Mouse (Mus musculus) megakaryocyte-erythroid progenitor cell, adult 5-6 weeks (primary cell): ENCODE results near the gene Gm17304. TPM values are rescaled to one million over a fixed set of nuclear protein-coding genes. Genes with fewer than 3 reads are reported as not detected.

ENCODE experiments used
- ATAC-seq: replicated peaks from 2 replicates; pipeline ENCODE4 v1.8.0; 2016; ENCODE audit warnings: mild to moderate bottlenecking, inconsistent platforms; ENCODE audit not compliant: severe bottlenecking, poor library complexity, low FRiP score, low TSS enrichment
- total RNA-seq, 2 experiments: library from RNA; stranded (forward) in 1 of 2; stranded (reverse) in 1 of 2; fragments of 200-1000, 215-1000 nt in 1 of 2; fragments of >200 nt in 1 of 2; fragmentation: Nextera tagmentation in 1 of 2; gene quantifications; 2 replicates each; pipeline ENCODE4 v1.2.3; 2014 to 2017

Gm17304 gene
- total RNA-seq, 2 experiments from 2014 or later, result not detected

DNA sequence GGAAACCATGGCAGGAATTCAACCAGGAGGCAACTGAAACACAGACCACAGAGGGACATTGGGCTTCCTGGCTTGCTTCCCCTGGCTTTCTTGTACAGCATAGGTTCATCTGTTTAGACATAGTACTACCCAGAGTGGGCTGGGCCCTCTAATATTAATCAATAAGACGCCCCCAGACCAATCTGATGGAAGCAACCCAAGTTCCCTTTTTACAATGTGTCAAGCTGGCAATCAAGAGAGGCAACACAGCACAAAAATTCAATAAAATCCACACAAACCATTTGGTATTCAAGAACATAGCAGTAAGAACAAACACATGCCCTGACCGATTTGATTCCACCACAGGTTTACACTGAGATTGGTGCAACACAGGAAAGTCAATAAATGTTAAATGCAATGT is 6.1 kb downstream of the Gm17304 start:
- ATAC-seq, result no peak

DNA sequence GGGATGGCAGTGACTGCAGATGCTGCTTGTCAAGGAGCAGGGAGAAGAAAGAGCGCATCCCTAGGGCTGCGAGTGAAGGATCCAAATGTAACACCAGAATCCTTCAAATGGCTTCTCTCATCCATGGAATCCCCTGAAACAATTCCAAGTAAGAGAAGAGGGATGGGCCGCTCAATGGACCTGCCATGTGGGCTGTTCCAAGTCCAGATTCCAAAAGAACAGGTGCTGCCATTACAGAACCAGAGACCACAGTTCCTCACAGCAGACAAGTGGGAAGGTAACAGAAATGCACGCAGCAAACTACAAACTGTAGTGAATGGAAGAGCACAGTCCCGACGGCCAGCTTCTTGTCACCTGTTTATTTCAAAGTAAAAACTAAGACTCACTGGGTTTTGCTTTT is 11.5 kb downstream of the Gm17304 start:
- no peak for ATAC-seq

DNA sequence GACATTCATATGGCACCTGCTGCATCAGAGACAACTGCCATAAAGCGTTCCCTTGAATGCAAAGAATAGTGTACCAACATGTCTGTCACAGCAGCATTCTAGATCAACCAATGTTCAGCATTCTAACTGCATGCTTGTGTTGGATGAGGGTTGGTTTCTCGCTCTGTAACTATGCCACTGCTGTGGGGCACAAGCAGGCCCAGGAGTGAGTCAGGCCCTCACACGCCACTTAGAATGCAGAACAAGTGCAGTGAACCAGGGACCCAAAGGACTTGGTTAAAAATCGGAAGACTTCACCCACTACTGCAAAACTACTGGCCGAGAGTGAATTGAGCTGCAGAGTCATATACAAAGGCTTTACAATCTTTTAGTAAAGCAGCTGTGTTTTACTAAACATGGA is 13.3 kb downstream of the Gm17304 start:
- ATAC-seq, result no peak

DNA sequence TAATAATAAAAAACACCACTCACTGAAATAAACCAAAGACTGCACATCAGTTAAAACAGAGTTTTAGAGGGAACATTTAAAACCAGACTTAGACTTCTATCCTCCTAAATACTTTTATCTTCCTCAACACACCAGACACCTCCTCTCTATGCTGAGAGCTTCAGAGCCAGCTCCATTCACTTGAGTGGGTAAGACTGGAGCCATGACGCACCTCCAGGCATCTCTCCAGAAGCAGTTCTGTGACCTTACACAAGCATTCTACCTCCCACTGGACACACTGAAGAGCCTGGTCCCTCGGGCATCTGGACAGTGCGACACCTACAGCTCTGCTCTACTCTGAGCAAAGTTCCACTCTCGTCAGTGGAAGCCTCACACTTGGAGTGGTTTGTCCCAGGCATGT is 14.4 kb downstream of the Gm17304 start:
- no peak for ATAC-seq

DNA sequence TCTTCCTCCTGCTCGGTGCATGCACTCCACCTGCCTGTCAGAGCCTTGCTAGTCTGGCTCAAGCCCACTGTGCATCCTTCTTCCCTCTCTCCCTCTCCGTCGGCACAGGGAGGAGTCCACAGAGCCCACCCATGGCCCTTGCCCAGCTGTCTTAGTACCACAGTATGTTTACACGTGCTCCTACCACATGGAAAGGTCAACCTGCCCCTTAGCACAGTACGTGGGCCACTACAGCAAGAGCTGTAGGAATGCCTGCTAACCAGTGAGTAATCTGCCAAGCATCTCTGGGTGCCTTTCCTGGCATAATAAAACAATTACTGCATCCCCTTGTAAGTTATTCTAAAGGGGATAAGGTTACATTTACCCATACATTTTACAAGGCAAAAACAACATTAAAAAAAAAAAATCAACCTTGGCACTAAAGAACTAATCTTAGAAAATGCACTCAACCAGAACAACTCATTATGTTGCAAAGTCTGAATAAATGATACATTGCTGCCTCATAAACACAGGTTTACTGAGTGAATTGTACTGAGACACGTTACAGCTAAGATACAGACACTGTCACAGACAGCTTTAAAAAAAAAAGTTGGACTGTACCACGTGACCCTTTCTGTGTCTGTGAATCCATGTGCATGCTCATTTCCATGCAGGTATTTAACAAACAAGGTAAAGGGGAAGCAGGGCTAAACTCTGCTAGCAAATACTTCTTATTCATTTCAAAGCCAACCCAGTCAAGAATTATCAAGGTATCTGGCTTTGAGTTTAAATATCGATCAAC is 19.7 kb downstream of the Gm17304 start:
- ATAC-seq, result no peak

DNA sequence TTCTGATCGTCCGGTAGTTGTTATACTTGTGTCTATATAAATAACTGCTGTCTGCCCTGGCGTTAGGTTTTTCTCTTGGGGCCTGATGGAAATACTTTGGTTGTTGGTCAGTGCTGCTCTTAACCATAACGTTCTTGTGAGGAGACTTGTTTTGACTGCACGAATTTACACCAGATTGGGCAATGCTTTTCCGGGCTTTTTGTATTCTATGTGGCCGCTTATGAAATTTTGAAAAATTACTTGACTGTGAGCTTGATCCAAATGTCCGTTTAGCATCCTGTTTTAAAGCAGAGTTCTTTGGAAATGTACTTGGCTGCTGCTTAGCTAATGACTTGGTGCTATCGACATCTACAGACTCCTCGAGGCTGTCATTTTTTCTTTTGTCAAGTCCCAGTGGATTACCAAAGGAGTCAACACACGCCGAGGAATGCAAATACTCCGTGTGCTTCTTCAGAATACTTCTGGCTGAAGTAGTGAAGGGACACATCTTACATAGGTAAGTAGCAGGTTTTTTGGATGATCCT is 27.6 kb downstream of the Gm17304 start:
- no peak for ATAC-seq

DNA sequence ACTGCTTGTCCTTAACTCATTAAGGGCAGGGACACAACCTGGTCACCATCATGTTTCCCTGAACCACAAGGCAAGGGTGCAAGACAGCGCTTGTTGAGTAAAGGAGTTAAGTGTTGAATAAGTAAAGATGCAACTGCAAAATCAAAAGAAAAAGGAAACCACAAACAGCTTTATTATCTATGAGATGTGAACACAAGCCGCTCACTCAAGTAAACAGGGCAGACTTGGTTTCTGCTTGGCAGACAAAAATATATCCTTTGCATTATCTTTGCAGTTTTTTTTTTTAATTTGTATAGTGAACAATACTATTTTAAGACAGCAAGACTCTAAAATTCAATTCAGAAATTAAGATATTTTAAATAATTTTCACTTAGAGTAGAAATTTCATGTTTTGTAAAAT is 30.7 kb downstream of the Gm17304 start:
- ATAC-seq, result no peak

DNA sequence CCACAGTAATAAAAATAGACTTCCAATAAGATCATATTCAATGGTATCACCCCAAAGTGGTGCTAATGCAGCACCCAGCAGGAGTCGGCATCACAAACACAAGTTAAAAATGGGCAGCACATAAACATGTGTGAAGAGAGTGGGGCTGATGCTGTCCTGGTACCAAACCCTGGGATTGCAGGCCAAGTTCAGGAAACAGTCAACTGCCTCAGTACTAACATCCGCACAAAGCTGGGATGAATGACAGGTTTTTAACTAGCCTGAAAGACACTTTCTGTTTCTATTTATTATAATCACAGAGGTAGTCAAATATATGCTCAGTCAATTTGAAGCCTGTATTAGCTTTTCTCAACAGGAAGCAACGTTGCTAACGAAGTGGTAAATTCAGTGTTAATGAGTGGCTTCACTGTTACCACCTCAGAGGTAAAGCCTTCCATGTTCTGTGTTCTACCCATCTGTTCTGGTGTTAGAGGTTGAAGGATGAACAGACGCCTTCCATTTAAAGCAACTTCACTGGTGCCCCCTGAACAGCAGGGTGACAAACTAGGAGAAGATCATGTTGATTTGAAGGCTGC is 31.4 kb downstream of the Gm17304 start:
- no peak for ATAC-seq

DNA sequence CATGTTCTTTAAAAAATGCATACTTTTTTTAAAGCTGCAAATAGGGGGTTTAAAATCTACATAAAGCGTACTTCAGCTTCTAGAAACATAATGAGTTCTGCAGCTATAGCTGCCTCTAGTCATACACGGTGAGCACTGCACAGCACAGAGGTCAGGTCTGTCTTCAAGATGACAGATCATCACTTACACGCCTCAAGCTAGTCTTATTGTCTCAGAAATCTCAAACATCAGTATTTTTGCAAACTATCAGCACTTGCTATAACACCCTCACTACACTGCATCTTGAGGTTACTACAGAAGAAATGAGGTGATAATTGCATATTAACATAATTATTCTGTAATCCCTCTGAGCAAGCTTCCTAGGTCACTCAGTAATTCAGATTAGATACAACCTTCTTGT is 33.0 kb downstream of the Gm17304 start:
- ATAC-seq, result no peak

DNA sequence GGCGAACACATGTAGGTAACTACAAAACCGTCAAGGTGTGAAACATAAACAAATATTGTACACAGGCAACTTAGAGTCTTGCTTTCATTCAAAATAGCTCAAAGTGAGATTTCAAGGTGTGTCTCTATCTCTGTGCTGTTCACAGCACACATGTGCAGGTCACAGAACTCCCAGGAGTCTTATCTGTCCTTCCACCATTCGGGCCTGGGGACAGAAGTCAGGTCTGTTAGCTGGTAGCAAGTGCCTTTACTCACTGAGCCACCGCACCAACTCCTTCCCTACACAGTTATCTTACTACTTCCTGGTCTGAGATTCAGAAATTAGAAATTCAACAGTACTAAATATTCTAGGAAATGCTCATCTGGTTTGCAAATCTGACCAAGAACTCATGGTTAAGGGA is 34.5 kb downstream of the Gm17304 start:
- ATAC-seq, result peak; percentile 56

DNA sequence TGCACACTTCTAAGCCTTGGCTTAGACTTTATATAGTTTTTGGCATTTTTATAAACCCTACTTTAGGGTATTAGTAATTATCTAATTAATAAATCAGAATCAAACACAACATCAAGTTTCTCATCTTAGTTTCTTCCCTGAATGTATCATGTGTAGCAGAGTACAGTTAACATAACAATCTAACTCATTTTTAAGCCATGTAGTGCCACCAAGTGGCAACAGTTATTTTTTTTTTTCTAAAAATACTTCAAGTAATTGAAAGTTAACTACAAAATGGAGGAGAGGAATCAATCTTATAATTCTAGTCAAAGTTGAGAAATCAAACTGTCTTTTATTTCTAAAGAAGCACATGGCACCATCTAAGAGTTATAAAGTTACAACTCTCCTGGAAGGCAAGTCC is 40.5 kb downstream of the Gm17304 start:
- ATAC-seq, result no peak

DNA sequence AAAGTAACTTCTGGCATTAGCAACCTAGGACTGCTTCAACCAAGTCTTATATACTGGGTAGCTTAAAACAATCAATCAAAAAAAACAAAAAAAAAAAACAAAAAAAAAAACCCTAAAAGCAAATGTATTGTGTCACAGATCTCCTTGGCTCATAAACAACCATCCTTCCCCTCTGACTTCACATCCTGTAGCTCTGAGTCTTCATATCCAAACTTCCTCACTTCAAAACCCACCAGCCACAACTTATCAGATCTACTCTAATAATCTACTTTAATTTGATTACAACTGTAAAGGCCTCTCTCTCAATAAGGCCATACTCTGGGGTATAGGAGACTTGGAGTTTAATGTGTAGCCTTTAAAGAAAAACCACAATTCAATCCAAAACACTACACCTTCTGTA is 41.1 kb downstream of the Gm17304 start:
- ATAC-seq, result no peak

DNA sequence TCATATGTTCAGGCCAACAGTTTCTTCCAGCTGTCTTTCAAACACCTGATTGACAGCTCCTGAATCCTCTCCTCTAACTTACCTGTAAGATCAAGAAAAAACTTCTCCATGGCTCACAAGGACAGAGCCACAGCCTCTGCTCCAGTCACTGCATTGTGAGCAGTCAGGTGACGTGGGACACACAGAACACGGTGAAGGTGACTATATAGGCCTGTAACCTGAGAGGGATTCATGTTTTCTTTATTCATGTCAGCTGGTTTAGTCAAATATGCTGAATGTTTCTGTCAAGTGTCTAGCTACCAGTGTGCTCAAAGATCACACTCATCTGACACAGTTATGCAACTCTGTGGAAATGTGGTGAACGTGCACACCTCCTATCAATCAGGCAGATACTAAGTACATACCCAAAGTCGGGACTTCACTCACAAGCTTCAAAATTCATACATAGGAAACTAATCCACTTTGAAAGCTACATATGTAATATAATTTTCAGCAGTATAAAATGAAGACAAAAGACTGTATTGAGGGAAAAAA is 43.4 kb downstream of the Gm17304 start:
- 0 out of 2 replicates have a peak, but pooled peaks have one; percentile 10 for ATAC-seq

DNA sequence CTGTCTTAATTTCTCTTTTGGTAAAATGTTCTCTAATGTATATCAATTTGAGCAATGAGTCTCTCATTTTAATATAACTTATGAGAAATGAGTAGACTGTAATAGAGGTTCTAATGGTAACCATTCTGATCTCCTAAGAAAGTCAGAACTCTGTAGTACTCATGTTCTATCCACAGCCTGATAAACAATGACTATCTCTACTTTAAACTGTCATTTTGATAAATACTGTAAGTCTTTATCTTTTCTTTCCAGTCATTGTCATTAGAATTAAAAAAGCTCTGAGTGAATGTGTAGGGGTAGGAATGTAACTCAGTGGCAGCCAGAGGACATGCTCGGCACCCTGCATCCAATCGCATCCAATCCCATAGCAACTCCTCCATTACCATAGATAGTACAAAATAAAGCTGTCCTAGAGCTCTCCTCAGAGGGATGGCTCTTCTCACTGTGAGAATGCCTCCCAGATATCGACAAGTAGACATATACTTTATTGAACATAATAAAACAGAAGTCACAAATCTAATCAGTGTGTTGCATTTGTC is 44.0 kb downstream of the Gm17304 start:
- ATAC-seq, result peak; percentile 38

Other genes with a start within 250 kb of the Gm17304 start
- not detected in 2 replicates for gene Barhl2, start 150.9 kb upstream of the Gm17304 start, total RNA-seq (2014; fragmentation: Nextera tagmentation)
- gene Barhl2, start 150.9 kb upstream of the Gm17304 start, total RNA-seq (2017), result not detected in 2 replicates
- gene Zfp644, start 88.2 kb downstream of the Gm17304 start, total RNA-seq (2014; fragmentation: Nextera tagmentation), result 96.0 and 98.1 TPM in 2 replicates
- gene Zfp644, start 88.2 kb downstream of the Gm17304 start, total RNA-seq (2017), result 75.3 and 86.9 TPM in 2 replicates